Mouse (Mus musculus) kidney, adult 2 months (tissue): ENCODE data around the gene Trim47.

ENCODE experiments used
- CTCF ChIP-seq: fragments of 200-500 bp; conservative IDR thresholded peaks from 2 replicates; pipeline ENCODE4 v1.5.1; 2011; ENCODE audit warnings: low read depth, mild to moderate bottlenecking, control low read depth, low read length, moderate library complexity, mixed read lengths; ENCODE audit not compliant: insufficient read depth, insufficient read length
- POLR2A ChIP-seq: fragments of 200-500 bp; IDR thresholded peaks from one replicate; pipeline ENCODE4 v1.6.1; 2011; ENCODE audit warnings: low read depth, low read length, control low read depth

DNA sequence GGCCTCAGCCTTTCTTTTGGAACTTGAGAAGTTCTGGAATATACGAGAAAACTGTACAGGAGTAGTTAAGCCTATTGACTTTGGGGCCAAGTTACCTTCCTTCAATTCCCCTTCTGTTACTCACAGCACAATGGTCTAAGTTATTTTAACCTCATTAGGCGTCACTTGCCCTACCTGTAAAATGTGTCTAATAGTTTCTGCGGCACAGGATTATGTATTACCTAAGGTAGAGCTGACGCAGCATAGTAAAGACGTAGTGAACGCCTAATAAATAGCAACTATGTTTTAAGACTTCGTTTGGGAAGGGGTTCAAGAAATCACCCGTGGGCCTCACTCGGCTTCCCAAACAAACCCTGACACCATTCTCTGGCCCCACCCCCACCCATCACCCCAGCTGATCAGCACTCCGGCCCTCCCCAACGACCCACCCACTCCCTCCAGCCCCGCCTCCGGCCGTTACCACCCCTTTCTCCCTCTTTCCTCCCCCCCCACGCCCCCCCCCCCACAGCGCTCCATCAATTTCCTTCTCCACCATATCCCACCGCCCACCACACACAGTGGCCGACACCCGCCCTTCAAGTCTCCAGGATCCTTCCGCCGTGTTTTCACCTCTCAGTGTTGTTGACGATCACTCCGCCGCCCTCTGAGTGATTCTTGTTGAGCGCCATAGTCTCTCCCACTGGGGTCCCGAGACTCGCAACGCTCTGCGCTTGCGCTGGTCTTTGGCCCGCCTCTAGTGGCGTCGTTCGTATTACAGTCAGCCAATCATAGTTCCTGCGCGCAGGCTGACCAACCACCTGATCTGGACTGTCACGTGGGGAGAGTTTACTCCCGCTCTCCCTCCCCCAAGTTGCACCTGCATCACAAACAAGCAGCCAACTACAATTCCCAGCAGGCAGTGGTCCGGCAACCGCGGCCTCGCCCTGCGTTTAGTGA is 40.5 kb downstream of the Trim47 start, which contains the start of gene Wbp2:
- TF ChIP-seq CTCF, result no peak
- TF ChIP-seq POLR2A, result peak; percentile 81
